Mouse (Mus musculus): ENCODE data around the gene Gab3. TPM values are rescaled to one million over a fixed set of nuclear protein-coding genes. Genes with fewer than 3 reads are reported as not detected.
A peak's percentile ranks its signal among the peaks of the same experiment; 100 is the strongest.

Gab3 gene
- polyA plus RNA-seq, 1 experiment from 2014 or later = 1.8 TPM

- no peak overlapping the region for H3K9ac ChIP-seq (ENCODE audit: low read depth, low read length)
- peaks cover 3% of the 10 kb centered on the region; the same call in 1 of the 2 replicates for H3K36me3 ChIP-seq (ENCODE audit: control insufficient read depth, insufficient read depth, low read length)
- H3K27ac ChIP-seq (ENCODE audit: low read depth, low read length) = no peak overlapping the region
- ATAC-seq (replicated peaks; ENCODE audit: insufficient number of reproducible peaks, low FRiP score, low TSS enrichment) = no peak
- no peaks in the 10 kb centered on the region for H3K4me1 ChIP-seq (ENCODE audit: control insufficient read depth, insufficient read depth, low read length)
- H3K4me3 ChIP-seq (ENCODE audit: low read depth, low read length) = no peak overlapping the region
- H3K9me3 ChIP-seq (replicated peaks; ENCODE audit: control insufficient read depth, low read length) = no peaks in the 10 kb centered on the region
- H3K4me2 ChIP-seq = no peak overlapping the region
- WGBS (ENCODE audit: insufficient replicate concordance) = 92% methylated on average over 8 of the region's 8 CpGs
- no peaks in the 10 kb centered on the region for H3K27me3 ChIP-seq (ENCODE audit: control insufficient read depth, insufficient read depth, low read length)
These were observed 13.5 kb upstream of the Gab3 start for GRCm38 (mm10) chrX:75098799-75099198.

GRCm38 (mm10) chrX:75096163-75096770 lies 11.0 kb upstream of the Gab3 start:
- Histone ChIP-seq H3K9ac (ENCODE audit: low read depth, low read length) (peak overlapping the region; percentile 67), H3K9me3 (replicated peaks; ENCODE audit: control insufficient read depth, low read length) (no peaks in the 10 kb centered on the region), H3K4me2 (peak overlapping the region; percentile 62), H3K27ac (ENCODE audit: low read depth, low read length) (peak overlapping the region; percentile 74), H3K4me1 (ENCODE audit: control insufficient read depth, insufficient read depth, low read length) (no peaks in the 10 kb centered on the region), H3K27me3 (ENCODE audit: control insufficient read depth, insufficient read depth, low read length) (no peaks in the 10 kb centered on the region), H3K4me3 (ENCODE audit: low read depth, low read length) (peak overlapping the region; percentile 57), H3K36me3 (ENCODE audit: control insufficient read depth, insufficient read depth, low read length) (0 out of 2 replicates have a peak, but pooled peaks cover 3% of the 10 kb centered on the region)
- WGBS (ENCODE audit: insufficient replicate concordance) = 19% methylated on average over 23 of the region's 23 CpGs
- ATAC-seq (replicated peaks; ENCODE audit: insufficient number of reproducible peaks, low FRiP score, low TSS enrichment) = no peak

GRCm38 (mm10) chrX:75095369-75096162 lies 10.3 kb upstream of the Gab3 start, which contains the start of gene Dkc1:
TSS of gene Dkc1 (plus strand) at chrX:75095854.
- Histone ChIP-seq H3K27ac (ENCODE audit: low read depth, low read length) (peak within 1 kb of the TSS; percentile 74), H3K4me3 (ENCODE audit: low read depth, low read length) (peak within 1 kb of the TSS; percentile 57), H3K27me3 (ENCODE audit: control insufficient read depth, insufficient read depth, low read length) (no peaks in the 10 kb centered on the region), H3K4me1 (ENCODE audit: control insufficient read depth, insufficient read depth, low read length) (no peaks in the 10 kb centered on the region), H3K4me2 (peak within 1 kb of the TSS; percentile 62), H3K9me3 (replicated peaks; ENCODE audit: control insufficient read depth, low read length) (no peaks in the 10 kb centered on the region), H3K36me3 (ENCODE audit: control insufficient read depth, insufficient read depth, low read length) (0 out of 2 replicates have a peak, but pooled peaks cover 3% of the 10 kb centered on the region), H3K9ac (ENCODE audit: low read depth, low read length) (peak within 1 kb of the TSS; percentile 67)
- ATAC-seq (replicated peaks; ENCODE audit: insufficient number of reproducible peaks, low FRiP score, low TSS enrichment) = peak; percentile 100
- WGBS (ENCODE audit: insufficient replicate concordance) = 15% methylated on average over 29 of the region's 29 CpGs

- no peak for ATAC-seq (replicated peaks; ENCODE audit: insufficient number of reproducible peaks, low FRiP score, low TSS enrichment)
- no peaks in the 10 kb centered on the region for H3K4me1 ChIP-seq (ENCODE audit: control insufficient read depth, insufficient read depth, low read length)
- H3K27ac ChIP-seq (ENCODE audit: low read depth, low read length) = no peak overlapping the region
- H3K4me2 ChIP-seq = no peak overlapping the region
- no peaks in the 10 kb centered on the region for H3K36me3 ChIP-seq (ENCODE audit: control insufficient read depth, insufficient read depth, low read length)
- 23% methylated on average over 1 of the region's 1 CpGs for WGBS (ENCODE audit: insufficient replicate concordance)
- H3K27me3 ChIP-seq (ENCODE audit: control insufficient read depth, insufficient read depth, low read length) = no peaks in the 10 kb centered on the region
- H3K9ac ChIP-seq (ENCODE audit: low read depth, low read length) = no peak overlapping the region
- no peak overlapping the region for H3K4me3 ChIP-seq (ENCODE audit: low read depth, low read length)
- H3K9me3 ChIP-seq (replicated peaks; ENCODE audit: control insufficient read depth, low read length) = no peaks in the 10 kb centered on the region
These were observed 396 bp upstream of the Gab3 start for GRCm38 (mm10) chrX:75085654-75086053.

GRCm38 (mm10) chrX:75083982-75084773 lies 1.1 kb downstream of the Gab3 start:
- WGBS (ENCODE audit: insufficient replicate concordance) = 22% methylated on average over 26 of the region's 26 CpGs
- no peak overlapping the region for H3K27ac ChIP-seq (ENCODE audit: low read depth, low read length)
- no peaks in the 10 kb centered on the region for H3K9me3 ChIP-seq (replicated peaks; ENCODE audit: control insufficient read depth, low read length)

GRCm38 (mm10) chrX:75082351-75082750 lies 2.9 kb downstream of the Gab3 start:
- ATAC-seq (replicated peaks; ENCODE audit: insufficient number of reproducible peaks, low FRiP score, low TSS enrichment) = no peak
- Histone ChIP-seq H3K4me1 (ENCODE audit: control insufficient read depth, insufficient read depth, low read length) (no peaks in the 10 kb centered on the region), H3K27me3 (ENCODE audit: control insufficient read depth, insufficient read depth, low read length) (no peaks in the 10 kb centered on the region), H3K9me3 (replicated peaks; ENCODE audit: control insufficient read depth, low read length) (no peaks in the 10 kb centered on the region), H3K4me2 (no peak overlapping the region), H3K27ac (ENCODE audit: low read depth, low read length) (no peak overlapping the region), H3K4me3 (ENCODE audit: low read depth, low read length) (no peak overlapping the region), H3K36me3 (ENCODE audit: control insufficient read depth, insufficient read depth, low read length) (no peaks in the 10 kb centered on the region), H3K9ac (ENCODE audit: low read depth, low read length) (no peak overlapping the region)
- 55% methylated on average over 2 of the region's 2 CpGs for WGBS (ENCODE audit: insufficient replicate concordance)

More at GRCm38 (mm10) chrX:75083982-75084773, 1.1 kb downstream of the Gab3 start:
- Histone ChIP-seq H3K9ac (ENCODE audit: low read depth, low read length) (peak overlapping the region; percentile 65), H3K36me3 (ENCODE audit: control insufficient read depth, insufficient read depth, low read length) (no peaks in the 10 kb centered on the region), H3K4me2 (peak overlapping the region; percentile 64), H3K4me1 (ENCODE audit: control insufficient read depth, insufficient read depth, low read length) (no peaks in the 10 kb centered on the region), H3K4me3 (ENCODE audit: low read depth, low read length) (peak overlapping the region; percentile 53), H3K27me3 (ENCODE audit: control insufficient read depth, insufficient read depth, low read length) (no peaks in the 10 kb centered on the region)
- peak; percentile 52; the same call in 1 of the 2 replicates for ATAC-seq (replicated peaks; ENCODE audit: insufficient number of reproducible peaks, low FRiP score, low TSS enrichment)

- no peak overlapping the region for H3K4me3 ChIP-seq (ENCODE audit: low read depth, low read length)
- no peak overlapping the region for H3K9ac ChIP-seq (ENCODE audit: low read depth, low read length)
- H3K27me3 ChIP-seq (ENCODE audit: control insufficient read depth, insufficient read depth, low read length) = no peaks in the 10 kb centered on the region
- H3K36me3 ChIP-seq (ENCODE audit: control insufficient read depth, insufficient read depth, low read length) = no peaks in the 10 kb centered on the region
- H3K4me1 ChIP-seq (ENCODE audit: control insufficient read depth, insufficient read depth, low read length) = no peaks in the 10 kb centered on the region
- no peak for ATAC-seq (replicated peaks; ENCODE audit: insufficient number of reproducible peaks, low FRiP score, low TSS enrichment)
- H3K27ac ChIP-seq (ENCODE audit: low read depth, low read length) = no peak overlapping the region
- H3K9me3 ChIP-seq (replicated peaks; ENCODE audit: control insufficient read depth, low read length) = no peaks in the 10 kb centered on the region
- no peak overlapping the region for H3K4me2 ChIP-seq
- 82% methylated on average over 2 of the region's 2 CpGs for WGBS (ENCODE audit: insufficient replicate concordance)
These were observed 29.0 kb downstream of the Gab3 start for GRCm38 (mm10) chrX:75056120-75056775.

Data from heart, embryonic 11.5 days (tissue).